Mouse (Mus musculus) olfactory bulb, adult 2 months (tissue): ENCODE results near the gene Med9. TPM values are rescaled to one million over a fixed set of nuclear protein-coding genes. Genes with fewer than 3 reads are reported as not detected.

Experiments used
- H3K27ac ChIP-seq: fragments of 200-500 bp; 2 replicates; pipeline ENCODE4 v1.5.1; 2012; ENCODE audit warnings: low read depth, low read length; ENCODE audit not compliant: insufficient read depth
- H3K4me1 ChIP-seq: fragments of 200-500 bp; 2 replicates; pipeline ENCODE4 v1.6.1; 2012; ENCODE audit warnings: low read length; ENCODE audit not compliant: control insufficient read depth, insufficient read depth
- H3K4me3 ChIP-seq: fragments of 200-500 bp; 2 replicates; pipeline ENCODE4 v1.5.1; 2012; ENCODE audit warnings: mild to moderate bottlenecking, low read depth, low read length, moderate library complexity; ENCODE audit not compliant: insufficient read depth
- CTCF ChIP-seq: fragments of 200-500 bp; IDR thresholded peaks from 2 replicates; pipeline ENCODE4 v1.5.1; 2012; ENCODE audit warnings: low read depth, mild to moderate bottlenecking, low read length, moderate library complexity; ENCODE audit not compliant: insufficient read depth
- POLR2A ChIP-seq: fragments of 200-500 bp; IDR thresholded peaks from 2 replicates; pipeline ENCODE4 v1.6.1; 2012; ENCODE audit warnings: mild to moderate bottlenecking, low read depth, low read length, moderate library complexity; ENCODE audit not compliant: insufficient read depth
- WGBS: fragments of 180-500 bp; shearing (Covaris S2); methylation state at CpG from one replicate; pipeline ENCODE4 v1.1.7; 2018; 5-methylcytosine and 5-hydroxymethylcytosine counted together
- polyA plus RNA-seq: library from polyadenylated mRNA; stranded (reverse); fragments of >200 nt; gene quantifications from 2 replicates; pipeline ENCODE4 v1.2.4, GENCODE M21; 2012; ENCODE audit warnings: low replicate concordance; ENCODE audit not compliant: missing spikeins, insufficient read depth, insufficient read length

Gene Med9
- polyA plus RNA-seq, 1 experiment = not detected

- 65% methylated on average over 3 of the region's 3 CpGs for WGBS
- Histone ChIP-seq H3K27ac (no peak overlapping the region), H3K4me3 (no peak overlapping the region), H3K4me1 (peaks cover 5% of the 10 kb centered on the region; the same call in 1 of the 2 replicates)
- TF ChIP-seq CTCF (no peak), POLR2A (no peak)
Observed at GRCm38 (mm10) chr11:60009451-60009850, 61.4 kb downstream of the Med9 start.

GRCm38 (mm10) chr11:60011516-60011915, 63.5 kb downstream of the Med9 start:
- TF ChIP-seq CTCF = no peak
- TF ChIP-seq POLR2A = no peak
- Histone ChIP-seq H3K27ac (no peak overlapping the region), H3K4me3 (no peak overlapping the region), H3K4me1 (no peaks in the 10 kb centered on the region)
- WGBS = 63% methylated on average over 3 of the region's 3 CpGs

Other genes with a start within 250 kb of the Med9 start
- gene Pld6, start 160.6 kb upstream of the Med9 start, polyA plus RNA-seq = not detected in 2 replicates
- not detected in 2 replicates for gene Flcn, start 138.2 kb upstream of the Med9 start, polyA plus RNA-seq
- not detected in 2 replicates for gene Nt5m, start 108.8 kb upstream of the Med9 start, polyA plus RNA-seq
- not detected in 2 replicates for gene Cops3, start 108.4 kb upstream of the Med9 start, polyA plus RNA-seq
- gene Rasd1, start 16.7 kb downstream of the Med9 start, polyA plus RNA-seq = not detected in 2 replicates
- not detected in 2 replicates for gene Pemt, start 98.3 kb downstream of the Med9 start, polyA plus RNA-seq
- gene Rai1, start 156.8 kb downstream of the Med9 start, polyA plus RNA-seq = 123 TPM in 1 of 2 replicates, not detected in the other